Mouse (Mus musculus) retina, postnatal 1 day (tissue): ENCODE data around the gene Itm2a.

Source experiments
- DNase-seq: peaks from one replicate; pipeline ENCODE4 v3.0.0-alpha.2; 2012

Itm2a gene

GRCm38 (mm10) chrX:107402915-107403912, at the start of gene Itm2a:
Gene Itm2a, minus strand, starts transcription at chrX:107403376.
- peak; percentile 79 for DNase-seq

- peak; percentile 9 for DNase-seq
These were observed 32.7 kb upstream of the Itm2a start for GRCm38 (mm10) chrX:107435887-107436286.

DNA sequence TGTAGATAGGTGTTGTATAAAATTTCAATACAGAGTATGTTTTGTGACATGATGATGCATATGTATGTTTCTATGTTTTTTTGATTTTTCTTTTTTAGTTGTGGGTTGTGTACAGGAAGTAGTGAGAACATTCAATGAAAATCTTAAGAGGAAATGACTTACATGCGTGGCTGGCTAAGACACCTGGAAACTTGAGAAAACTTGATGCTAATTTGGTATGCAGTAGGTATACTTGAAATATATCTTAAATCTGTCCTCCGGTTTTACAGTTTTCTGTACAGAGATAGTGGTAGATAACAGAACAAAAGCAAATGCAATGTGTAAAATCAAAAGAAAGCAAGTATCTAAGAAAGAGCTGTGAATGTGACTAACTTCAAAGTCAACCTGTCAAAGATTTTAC, 18.1 kb upstream of the Itm2a start:
- no peak for DNase-seq

- DNase-seq: peak; percentile 28
These were observed 14.2 kb upstream of the Itm2a start for GRCm38 (mm10) chrX:107417345-107417744.

DNA sequence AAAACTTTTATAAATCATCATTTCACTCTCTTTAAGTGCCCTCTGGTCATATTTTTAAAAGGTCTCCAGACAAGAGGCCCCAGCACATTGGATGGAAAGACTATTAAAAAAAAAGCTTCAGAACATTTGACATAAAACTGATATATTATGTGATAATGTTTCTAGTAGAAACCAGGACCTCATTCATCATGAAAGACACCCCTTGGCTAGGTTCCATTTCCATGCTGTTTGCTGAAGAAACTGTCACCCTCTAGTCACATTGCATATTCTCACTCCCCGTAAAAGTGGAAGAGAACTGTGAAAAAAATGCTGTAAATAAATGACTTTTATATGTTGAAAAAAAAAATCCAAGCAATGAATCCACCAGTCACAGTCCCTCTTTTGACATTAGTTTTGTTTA, 12.8 kb upstream of the Itm2a start:
- no peak for DNase-seq

GRCm38 (mm10) chrX:107402481-107402880, 695 bp downstream of the Itm2a start:
- DNase-seq: peak; percentile 51

DNA sequence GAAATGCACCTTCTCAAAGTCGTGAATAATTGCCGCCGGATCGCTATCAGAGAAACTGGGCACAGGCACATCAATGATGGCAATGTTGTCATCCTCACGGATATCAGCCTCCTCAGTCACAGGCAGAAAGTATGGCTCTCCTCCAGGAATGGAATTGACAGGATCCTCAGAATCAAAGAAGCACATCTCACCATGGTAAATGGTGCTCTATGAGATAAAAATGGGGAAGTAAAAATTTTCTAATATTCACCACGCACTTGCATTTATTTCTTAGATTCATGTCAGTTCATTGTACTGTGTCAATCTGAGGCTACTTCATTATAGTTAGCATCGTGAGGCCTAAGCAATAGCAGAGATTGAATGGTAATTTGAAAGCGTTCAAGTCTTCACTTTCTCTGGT, 4.1 kb downstream of the Itm2a start:
- DNase-seq: no peak

- DNase-seq: no peak
These were observed 9.9 kb downstream of the Itm2a start for GRCm38 (mm10) chrX:107393256-107393655.

DNA sequence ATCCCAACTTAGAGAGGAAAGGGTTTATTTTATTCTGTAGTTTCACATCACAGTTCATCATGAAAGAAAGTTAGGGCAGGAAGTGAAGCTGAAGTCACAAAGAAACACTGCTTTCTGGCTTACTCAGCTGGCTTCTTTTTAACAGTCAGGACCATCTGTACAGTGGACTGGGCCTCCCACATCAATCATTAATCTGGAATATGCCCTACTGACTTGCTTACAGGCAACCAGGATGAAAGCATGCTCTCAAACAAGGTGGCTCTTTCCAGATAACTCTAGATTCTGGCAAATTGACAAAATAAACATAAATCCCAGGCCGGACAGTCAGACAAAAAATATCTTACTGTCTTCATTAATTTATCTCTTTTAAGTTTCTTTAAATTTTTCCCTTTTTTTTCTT, 27.8 kb downstream of the Itm2a start:
- no peak for DNase-seq
